9 mouse cellular contexts compared by ENCODE assay signal in genomic region chr15:62092671-62093185, GRCm38 (mm10).
DNase-seq lines count a peak whose midpoint lies in the region; ATAC-seq and TF ChIP-seq lines count a peak whose summit lies in the region.
"Had no signal": no experiment of that assay in that cellular context is flagged by ENCODE, and none has a peak within 500 bp of the region (broad histone marks: within the 10 kb centered on the region; RNA-seq: fewer than 3 reads in every experiment).

No protein-coding gene starts in this region.

- TF ChIP-seq RAD21 in MEL (IDR thresholded peaks at IDR 0.05; ENCODE audit: low read depth, low read length) = no peak

- WGBS in heart, postnatal 0 days = 21% methylated on average over 5 of the region's 5 CpGs
- WGBS in forebrain, embryonic 16.5 days = 16% methylated on average over 4 of the region's 5 CpGs
- WGBS in liver, embryonic 13.5 days (ENCODE audit: insufficient replicate concordance) = 43% methylated on average over 5 of the region's 5 CpGs

- peaks cover 47% of the 10 kb centered on the region for H3K79me2 ChIP-seq in MEL (ENCODE audit: control insufficient read depth, insufficient read depth, low read length, poor library complexity)

- DNase-seq in heart, postnatal 0 days (ENCODE audit: low spot score) = no peak
- DNase-seq in heart, adult 11 months = no peak
- no peak for DNase-seq in MEL (ENCODE audit: low read depth, low spot score)
- no peak for DNase-seq in liver, embryonic 13.5 days
- peak; percentile 53 to 61 for DNase-seq in thymus, postnatal 10 days (ENCODE audit: low spot score in 2 of 2)
- DNase-seq in B cell, adult 2 months = no peak
- no peak for DNase-seq in gastrocnemius, adult 2 months

- H3K36me3 ChIP-seq in heart, postnatal 0 days (replicated peaks; ENCODE audit: control insufficient read depth, insufficient read depth, low read length) = no peaks in the 10 kb centered on the region
- peaks cover 0 to 1% of the 10 kb centered on the region in 2 experiments; a peak in 2 of 4 replicates for H3K36me3 ChIP-seq in MEL (ENCODE audit: control insufficient read depth in 1 of 2, insufficient read depth in 2 of 2, low read length in 2 of 2)
- H3K36me3 ChIP-seq in forebrain, embryonic 16.5 days (ENCODE audit: control insufficient read depth, insufficient read depth) = no peaks in the 10 kb centered on the region
- H3K36me3 ChIP-seq in liver, embryonic 13.5 days = no peaks in the 10 kb centered on the region

- no peak overlapping the region for H3K27ac ChIP-seq in heart, postnatal 0 days (ENCODE audit: low read depth)
- H3K27ac ChIP-seq in MEL (ENCODE audit: control insufficient read depth, low read depth, low read length) = no peak overlapping the region
- H3K27ac ChIP-seq in forebrain, embryonic 16.5 days (ENCODE audit: low read length) = no peak overlapping the region
- H3K27ac ChIP-seq in liver, embryonic 13.5 days = no peak overlapping the region
- no peak overlapping the region for H3K27ac ChIP-seq in gastrocnemius, adult 2 months
- H3K27ac ChIP-seq: macrophage had no signal

- H3K4me2 ChIP-seq in heart, postnatal 0 days (ENCODE audit: low read depth, low read length) = no peak overlapping the region
- no peak overlapping the region for H3K4me2 ChIP-seq in forebrain, embryonic 16.5 days (ENCODE audit: low read length)
- no peak overlapping the region for H3K4me2 ChIP-seq in liver, embryonic 13.5 days

- no peaks in the 10 kb centered on the region for H3K9me3 ChIP-seq in heart, postnatal 0 days (replicated peaks; ENCODE audit: control insufficient read depth, low read length)
- H3K9me3 ChIP-seq in MEL (replicated peaks; ENCODE audit: insufficient read depth, low read length) = no peaks in the 10 kb centered on the region
- H3K9me3 ChIP-seq in forebrain, embryonic 16.5 days (ENCODE audit: control insufficient read depth, low read length) = no peaks in the 10 kb centered on the region
- no peaks in the 10 kb centered on the region for H3K9me3 ChIP-seq in liver, embryonic 13.5 days (replicated peaks)

- ATAC-seq in heart, postnatal 0 days (ENCODE audit: insufficient read depth, low read depth) = peak; percentile 24; the same call in 1 of the 2 replicates
- ATAC-seq in forebrain, embryonic 16.5 days = peak; percentile 38; the same call in 1 of the 2 replicates
- ATAC-seq in liver, embryonic 13.5 days (ENCODE audit: low read depth) = peak; percentile 22; the same call in 1 of the 2 replicates

- intact Hi-C loops in gastrocnemius, adult 2 months (cut with DNase I) = no loop called here

- H3K4me1 ChIP-seq in heart, postnatal 0 days (ENCODE audit: control insufficient read depth, insufficient read depth) = peaks cover 12% of the 10 kb centered on the region
- H3K4me1 ChIP-seq in MEL (ENCODE audit: control insufficient read depth in 1 of 2, insufficient read depth in 2 of 2, low read length in 2 of 2) = no peaks in the 10 kb centered on the region
- 0 out of 2 replicates have a peak, but pooled peaks cover 3% of the 10 kb centered on the region for H3K4me1 ChIP-seq in forebrain, embryonic 16.5 days (replicated peaks; ENCODE audit: control insufficient read depth, insufficient read depth, low read length)
- peaks cover 59% of the 10 kb centered on the region for H3K4me1 ChIP-seq in liver, embryonic 13.5 days (replicated peaks)

- no peak for TF ChIP-seq EP300 in heart, postnatal 0 days (IDR thresholded peaks at IDR 0.05; ENCODE audit: low read depth)
- no peak for TF ChIP-seq EP300 in MEL (IDR thresholded peaks at IDR 0.05; ENCODE audit: low read depth in 1 of 2, low read length in 2 of 2)

- H3K27me3 ChIP-seq in heart, postnatal 0 days (ENCODE audit: control insufficient read depth, insufficient read depth, low read length) = no peaks in the 10 kb centered on the region
- no peaks in the 10 kb centered on the region for H3K27me3 ChIP-seq in MEL (ENCODE audit: control insufficient read depth in 1 of 2, insufficient read depth in 2 of 2, low read length in 2 of 2)
- H3K27me3 ChIP-seq in forebrain, embryonic 16.5 days (replicated peaks; ENCODE audit: control insufficient read depth, insufficient read depth, low read length) = no peaks in the 10 kb centered on the region
- H3K27me3 ChIP-seq in liver, embryonic 13.5 days = no peaks in the 10 kb centered on the region

- no peak overlapping the region for H3K9ac ChIP-seq in heart, postnatal 0 days (replicated peaks; ENCODE audit: low read depth, low read length)
- no peak overlapping the region for H3K9ac ChIP-seq in MEL (ENCODE audit: control insufficient read depth, low read depth, low read length, poor library complexity, severe bottlenecking)
- no peak overlapping the region for H3K9ac ChIP-seq in forebrain, embryonic 16.5 days (replicated peaks; ENCODE audit: low read depth, low read length)
- H3K9ac ChIP-seq in liver, embryonic 13.5 days = no peak overlapping the region

- H3K4me3 ChIP-seq in heart, postnatal 0 days (ENCODE audit: low read depth, low read length) = no peak overlapping the region
- H3K4me3 ChIP-seq in MEL (ENCODE audit: control insufficient read depth in 1 of 2, insufficient read depth in 1 of 2, low read depth in 2 of 2, low read length in 2 of 2) = no peak overlapping the region
- H3K4me3 ChIP-seq in forebrain, embryonic 16.5 days (replicated peaks; ENCODE audit: low read length) = no peak overlapping the region
- H3K4me3 ChIP-seq in liver, embryonic 13.5 days (replicated peaks) = no peak overlapping the region
- no peak overlapping the region for H3K4me3 ChIP-seq in gastrocnemius, adult 2 months

- no peak for TF ChIP-seq POLR2A in MEL (IDR thresholded peaks at IDR 0.05; ENCODE audit: control insufficient read depth in 1 of 2, insufficient read depth in 1 of 2, low read depth in 1 of 2, low read length in 2 of 2, poor library complexity in 1 of 2)

- no peak for TF ChIP-seq CTCF in heart, postnatal 0 days (IDR thresholded peaks at IDR 0.05; ENCODE audit: low read depth)
- no peak for TF ChIP-seq CTCF in MEL (IDR thresholded peaks at IDR 0.05 in 2 of 3, conservative IDR thresholded peaks at IDR 0.05 in 1 of 3; ENCODE audit: control insufficient read depth in 1 of 3, insufficient read depth in 1 of 3, low read depth in 2 of 3, low read length in 3 of 3, poor library complexity in 1 of 3, severe bottlenecking in 1 of 3)
- no peak for TF ChIP-seq CTCF in gastrocnemius, adult 2 months (IDR thresholded peaks at IDR 0.05)

TF ChIP-seq in MEL, 35 proteins besides CTCF, POLR2A, EP300 and RAD21:
- TF ChIP-seq ZMIZ1 (IDR thresholded peaks at IDR 0.05; ENCODE audit: low read depth, low read length) (no peak), MXI1 (IDR thresholded peaks at IDR 0.05; ENCODE audit: low read depth, low read length) (no peak), RCOR1 (IDR thresholded peaks at IDR 0.05; ENCODE audit: low read depth, low read length) (no peak), MAFK (IDR thresholded peaks at IDR 0.05; ENCODE audit: borderline replicate concordance, low read depth, low read length) (peak; percentile 28; the same call in 1 of the 2 replicates), ZNF384 (IDR thresholded peaks at IDR 0.05; ENCODE audit: low read depth, low read length) (no peak), CHD1 (IDR thresholded peaks at IDR 0.05; ENCODE audit: low read depth, low read length) (no peak), ETS1 (IDR thresholded peaks at IDR 0.05; ENCODE audit: low read depth, low read length) (no peak), MEF2A (IDR thresholded peaks at IDR 0.05; ENCODE audit: extremely low read depth, insufficient replicate concordance, low read depth, low read length, poor library complexity, severe bottlenecking) (no peak)

Comparison
In these comparisons a context has a peak if more than half of its experiments do, and no peak if none do; other contexts are left out.
1. DNase-seq: peak in thymus, postnatal 10 days (2 of 2); none in heart, postnatal 0 days (single experiment), heart, adult 11 months (single experiment), MEL (single experiment), liver, embryonic 13.5 days (single experiment), B cell, adult 2 months (0 of 2) and gastrocnemius, adult 2 months (single experiment).
2. Peak in every context shown above with its lines, with median percentiles within 50 percentile points of each other: ATAC-seq.